Mouse (Mus musculus) gastrocnemius, postnatal 10 days (tissue): ENCODE results near the gene Exo5. TPM values are rescaled to one million over a fixed set of nuclear protein-coding genes. Genes with fewer than 3 reads are reported as not detected.

ENCODE experiments used
- microRNA-seq, 2 experiments: library from miRNA; unstranded; fragments of <30 nt; microRNA quantifications; one replicate each; pipeline ENCODE4 v1.2.0; 2021
- total RNA-seq, 2 experiments: library from RNA; stranded (reverse); gene quantifications; 2 replicates each; pipeline ENCODE4 v1.2.3; 2021

Exo5 gene
- total RNA-seq, 2 experiments from 2014 or later = 3.9 to 6.5 TPM

Small RNA genes within 50 kb of the gene (microRNA-seq; reads per million reads assigned to microRNA genes)
- 0 to 0.32 reads per million in 2 experiments for gene Mir7015

Other genes starting within 250 kb of the Exo5 start
- gene Kcnq4, start 176.4 kb downstream of the Exo5 start, total RNA-seq = 10 to 100 TPM; 20.2 to 22.3 TPM
- 10 to 100 TPM; 47.2 to 55.8 TPM for gene Nfyc, start 93.4 kb downstream of the Exo5 start, total RNA-seq
- under 1 TPM; 0.20 to 0.40 TPM for gene Rims3, start 70.2 kb downstream of the Exo5 start, total RNA-seq
- gene Zfp69, start 26.7 kb upstream of the Exo5 start, total RNA-seq = 1 to 10 TPM; 2.0 to 2.7 TPM
- gene Smap2, start 92.2 kb upstream of the Exo5 start, total RNA-seq = 10 to 100 TPM; 17.6 to 20.4 TPM
- gene Col9a2, start 114.4 kb upstream of the Exo5 start, total RNA-seq = 1 to 10 TPM; 1.5 to 2.1 TPM
- 10 to 100 TPM; 22.8 to 24.6 TPM for gene Zmpste24, start 173.2 kb upstream of the Exo5 start, total RNA-seq
- gene Tmco2, start 184.2 kb upstream of the Exo5 start, total RNA-seq = not detected